Mouse (Mus musculus) granulocyte monocyte progenitor cell, adult 5-6 weeks (primary cell): ENCODE measurements around the gene Dnaaf3. TPM values are rescaled to one million over a fixed set of nuclear protein-coding genes. Genes with fewer than 3 reads are reported as not detected.

ENCODE experiments used
- ATAC-seq: replicated peaks from 2 replicates; pipeline ENCODE4 v1.8.0; 2016; ENCODE audit warnings: mild to moderate bottlenecking, moderate TSS enrichment, inconsistent platforms; ENCODE audit not compliant: poor library complexity, severe bottlenecking
- total RNA-seq, 2 experiments: library from RNA; stranded (forward) in 1 of 2; stranded (reverse) in 1 of 2; fragments of 200-712, 200-1000 nt in 1 of 2; fragments of >200 nt in 1 of 2; fragmentation: Nextera tagmentation in 1 of 2; gene quantifications; 2 replicates each; pipeline ENCODE4 v1.2.3; 2014 to 2017

The Dnaaf3 gene
- total RNA-seq, 2 experiments from 2014 or later = 0.88 to 2.5 TPM

- ATAC-seq = no peak
Measured at GRCm38 (mm10) chr7:4502421-4503090, 29.7 kb downstream of the Dnaaf3 start.

DNA sequence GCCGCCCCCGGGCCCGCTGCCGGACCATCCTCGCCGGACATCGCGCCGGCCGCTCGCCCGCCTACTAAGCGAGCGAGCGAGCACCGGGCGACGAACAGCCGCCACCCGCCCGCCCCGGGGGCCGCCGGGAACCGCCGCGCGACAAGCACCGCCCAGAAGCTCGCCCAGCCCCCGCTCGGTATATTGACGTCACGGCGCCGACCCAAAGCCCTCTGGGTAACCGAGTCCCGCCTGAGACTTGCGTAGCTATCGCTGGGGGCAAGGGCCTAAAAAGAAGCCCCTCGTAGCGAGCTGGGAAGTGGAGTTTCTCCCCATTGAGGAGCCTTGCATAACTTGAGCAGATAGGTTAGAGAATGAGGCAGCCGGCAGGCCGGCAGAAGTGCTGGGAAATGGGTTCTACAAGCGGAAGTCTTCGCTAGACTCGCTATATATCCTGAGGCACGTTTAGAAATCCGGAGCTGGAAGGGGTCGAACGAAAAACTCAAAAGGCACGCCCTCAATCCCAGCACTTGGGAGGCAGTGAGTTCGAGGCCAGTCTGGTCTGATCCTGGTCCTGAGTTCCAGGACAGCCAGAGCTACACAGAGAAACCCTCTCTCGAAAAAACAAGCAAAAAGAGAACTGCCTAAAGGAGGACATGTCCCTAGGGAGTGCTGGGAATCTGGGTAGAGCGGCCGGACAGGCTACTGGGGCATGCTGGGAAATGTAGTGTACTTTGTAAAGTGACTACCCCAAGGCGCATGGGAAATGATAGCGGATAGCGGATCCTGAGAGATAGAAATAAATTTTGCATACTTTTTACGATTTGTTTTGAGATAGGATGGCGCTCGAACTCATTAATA is 30.5 kb downstream of the Dnaaf3 start, which contains the start of gene Ppp1r12c:
Gene Ppp1r12c, minus strand, starts transcription at position 123 of the 840 bp plus-strand sequence.
- peak; percentile 65 for ATAC-seq

- ATAC-seq = peak; percentile 33
Measured at GRCm38 (mm10) chr7:4500892-4501471, 31.3 kb downstream of the Dnaaf3 start.

DNA sequence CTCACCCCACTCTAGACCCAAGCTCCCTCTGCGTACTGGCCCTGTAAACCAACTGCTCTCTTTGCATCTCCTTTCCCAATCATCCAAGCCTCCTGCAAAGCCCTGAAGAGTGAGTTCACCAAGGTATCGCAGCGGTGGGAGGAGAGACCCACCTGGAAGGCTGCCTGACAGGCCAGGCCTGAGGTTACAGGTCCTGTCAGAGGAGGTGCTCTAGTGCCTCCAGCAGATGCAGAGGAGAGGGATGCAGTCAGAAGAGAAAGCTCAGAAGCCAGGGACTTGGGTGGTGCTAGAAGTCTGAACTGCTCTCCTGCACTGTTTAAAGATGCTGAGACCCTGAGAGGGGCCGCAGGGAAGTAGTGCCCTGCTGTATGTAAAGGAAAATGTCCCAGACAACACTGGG is 33.2 kb downstream of the Dnaaf3 start:
- no peak for ATAC-seq

GRCm38 (mm10) chr7:4498251-4498650 is 34.0 kb downstream of the Dnaaf3 start:
- peak; percentile 20 for ATAC-seq

DNA sequence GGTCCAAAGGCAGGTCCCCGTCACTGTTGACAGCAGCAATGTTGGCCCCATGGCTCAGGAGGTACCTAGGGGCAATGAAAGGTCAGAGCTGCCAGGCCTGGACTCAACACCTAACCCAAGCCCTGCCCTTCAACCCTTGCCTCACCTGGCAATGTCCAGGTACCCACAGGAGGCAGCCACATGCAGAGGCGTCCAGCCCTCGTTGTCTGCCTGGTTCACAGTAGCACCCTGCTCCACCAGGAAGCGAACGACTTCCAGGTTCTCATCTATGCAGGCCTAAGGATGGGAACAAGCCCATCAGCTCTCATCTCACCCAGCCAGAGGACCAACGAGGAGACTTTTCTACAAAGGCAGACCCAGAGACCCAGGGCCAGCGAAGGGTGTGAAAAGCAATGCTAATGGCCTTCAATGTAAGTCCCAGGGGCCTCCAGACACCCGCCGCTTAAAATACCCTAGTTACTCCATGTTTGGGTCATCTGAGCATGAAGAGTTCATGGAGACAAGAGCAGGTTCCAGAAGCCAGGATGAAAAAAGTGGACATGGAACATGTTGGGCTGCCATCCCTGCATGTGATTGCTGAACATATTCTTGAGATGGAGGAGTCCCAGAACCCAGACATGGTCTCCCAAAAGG is 34.9 kb downstream of the Dnaaf3 start:
- ATAC-seq = no peak

GRCm38 (mm10) chr7:4496468-4496867 is 35.8 kb downstream of the Dnaaf3 start:
- no peak for ATAC-seq

DNA sequence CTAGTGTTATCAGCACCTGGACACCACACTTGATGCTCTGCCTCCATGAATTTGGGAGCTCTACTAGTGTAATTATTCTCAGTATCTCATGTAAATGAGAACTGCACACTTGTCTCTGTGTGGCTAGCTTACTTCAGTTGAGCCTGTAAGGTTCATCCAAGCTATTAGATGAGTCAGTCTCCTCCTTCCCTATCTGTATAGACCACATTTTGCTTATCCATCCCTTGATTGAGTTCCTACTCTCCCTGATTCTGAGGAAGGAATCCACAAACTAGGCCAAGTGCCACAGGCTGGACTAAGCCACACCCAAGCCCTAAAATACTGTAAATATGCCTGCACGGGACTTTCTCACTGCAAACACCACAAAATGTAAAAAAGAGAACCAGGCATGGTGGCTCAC is 38.3 kb downstream of the Dnaaf3 start:
- ATAC-seq = no peak

- ATAC-seq = peak; percentile 97
Measured at GRCm38 (mm10) chr7:4492284-4493224, 39.7 kb downstream of the Dnaaf3 start.

DNA sequence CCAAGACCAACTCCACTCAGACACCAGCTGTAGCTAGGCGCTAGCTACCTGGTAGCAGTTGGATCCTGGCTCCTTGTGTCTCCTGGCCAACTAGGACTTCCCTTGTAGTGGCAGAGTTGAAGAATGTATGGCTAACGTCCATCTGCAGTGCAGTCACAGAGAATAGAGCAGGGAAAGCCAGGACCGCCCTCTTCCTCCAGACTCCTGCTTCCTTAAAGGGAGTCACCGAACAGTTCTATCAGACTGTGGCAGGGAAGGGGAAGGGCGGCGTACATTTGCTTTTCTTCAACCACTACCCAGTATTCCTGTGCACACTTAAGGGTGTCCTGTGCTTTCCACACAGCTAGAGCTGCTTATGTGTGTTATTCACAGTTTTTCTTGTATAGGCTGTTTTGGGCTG is 40.9 kb downstream of the Dnaaf3 start:
- peak; percentile 37 for ATAC-seq

GRCm38 (mm10) chr7:4482281-4482680 is 50.0 kb downstream of the Dnaaf3 start:
- ATAC-seq = no peak

- peak; percentile 38; the same call in 1 of the 2 replicates for ATAC-seq
Measured at GRCm38 (mm10) chr7:4479674-4480073, 52.6 kb downstream of the Dnaaf3 start.

GRCm38 (mm10) chr7:4478796-4479291 is 53.4 kb downstream of the Dnaaf3 start:
- no peak for ATAC-seq

GRCm38 (mm10) chr7:4478021-4478795 is 54.0 kb downstream of the Dnaaf3 start:
- peak; percentile 81 for ATAC-seq

GRCm38 (mm10) chr7:4473940-4474339 is 58.3 kb downstream of the Dnaaf3 start:
- ATAC-seq = no peak
